Mouse (Mus musculus) heart, embryonic 16.5 days (tissue): Measurements from ENCODE around the gene Ttc16. TPM values are rescaled to one million over a fixed set of nuclear protein-coding genes. Genes with fewer than 3 reads are reported as not detected.

ENCODE experiments used
- ATAC-seq: fragments of 200-750 bp; cut with Nextera tagmentation; replicated peaks from 2 replicates; pipeline ENCODE4 v1.8.0; 2017; ENCODE audit warnings: moderate number of reproducible peaks; ENCODE audit not compliant: insufficient read depth, low FRiP score; ENCODE audit errors: extremely low read depth
- H3K27ac ChIP-seq: fragments of 300-500 bp; sonication (generic); 2 replicates; pipeline ENCODE4 v1.5.1; 2014; ENCODE audit warnings: mild to moderate bottlenecking, low read length, control low read depth, moderate library complexity
- H3K27me3 ChIP-seq: fragments of 300-500 bp; sonication (generic); 2 replicates; pipeline ENCODE4 v1.6.1; 2014; ENCODE audit warnings: low read length, mixed read lengths; ENCODE audit not compliant: control insufficient read depth, insufficient read depth
- H3K36me3 ChIP-seq: fragments of 300-500 bp; sonication (generic); 2 replicates; pipeline ENCODE4 v1.6.1; 2014; ENCODE audit not compliant: control insufficient read depth, insufficient read depth
- H3K4me1 ChIP-seq: fragments of 300-500 bp; sonication (generic); 2 replicates; pipeline ENCODE4 v1.6.1; 2014; ENCODE audit warnings: low read length, mixed read lengths; ENCODE audit not compliant: control insufficient read depth, insufficient read depth
- H3K4me2 ChIP-seq: fragments of 300-500 bp; sonication (generic); 2 replicates; pipeline ENCODE4 v1.6.1; 2014; ENCODE audit warnings: low read depth, mild to moderate bottlenecking, control low read depth, low read length
- H3K4me3 ChIP-seq: fragments of 300-500 bp; sonication (generic); 2 replicates; pipeline ENCODE4 v1.5.1; 2014; ENCODE audit warnings: mild to moderate bottlenecking, control low read depth, low read length
- H3K9ac ChIP-seq: fragments of 300-500 bp; sonication (generic); 2 replicates; pipeline ENCODE4 v1.6.1; 2014; ENCODE audit warnings: low read length, control low read depth
- H3K9me3 ChIP-seq: fragments of 300-500 bp; sonication (generic); replicated peaks from 2 replicates; pipeline ENCODE4 v1.6.1; 2016; ENCODE audit warnings: low read length; ENCODE audit not compliant: control insufficient read depth
- WGBS: fragments of 180-500 bp; shearing (Covaris S2); extraction: QIAGEN DNeasy Blood & Tissue Kit; methylation state at CpG from one replicate; pipeline ENCODE4 v1.1.7; 2014; 5-methylcytosine and 5-hydroxymethylcytosine counted together
- polyA plus RNA-seq: library from polyadenylated mRNA; unstranded; fragments of >200 nt; fragmentation: Nextera tagmentation; extraction: Ambion mirVana; gene quantifications from 2 replicates; pipeline ENCODE4 v1.2.1, GENCODE M21; 2015

Gene Ttc16
- polyA plus RNA-seq, 1 experiment from 2014 or later: 0.43 TPM

DNA sequence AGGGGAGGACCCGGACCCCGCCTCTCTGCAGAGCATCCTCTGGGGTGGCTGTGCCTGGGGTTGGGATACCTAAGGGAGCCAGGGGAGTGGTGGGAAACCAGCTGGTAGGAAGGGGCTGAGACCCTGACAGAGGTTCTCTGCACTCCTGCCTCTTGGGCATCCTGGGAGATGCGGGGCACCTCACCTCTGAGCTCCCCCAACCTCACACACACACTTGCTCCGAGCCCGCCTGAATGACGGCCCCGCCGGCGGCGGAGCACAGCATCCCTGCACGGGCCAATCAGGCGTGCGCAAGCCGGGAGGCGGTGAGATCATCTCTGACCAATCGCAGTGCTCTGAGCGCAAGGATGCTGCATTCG lies 33.3 kb downstream of the Ttc16 start:
- ATAC-seq: no peak
- no peak overlapping the region for H3K27ac ChIP-seq
- peak overlapping the region; percentile 75; the same call in 1 of the 2 replicates for H3K4me2 ChIP-seq
- H3K9ac ChIP-seq: no peak overlapping the region
- 0 out of 2 replicates have a peak, but pooled peaks cover 4% of the 10 kb centered on the region for H3K36me3 ChIP-seq
- peaks cover 11% of the 10 kb centered on the region for H3K4me1 ChIP-seq
- H3K4me3 ChIP-seq: peak overlapping the region; percentile 53
- H3K27me3 ChIP-seq: peaks cover 28% of the 10 kb centered on the region
- WGBS: 16% methylated on average over 18 of the region's 18 CpGs
- H3K9me3 ChIP-seq: no peaks in the 10 kb centered on the region

DNA sequence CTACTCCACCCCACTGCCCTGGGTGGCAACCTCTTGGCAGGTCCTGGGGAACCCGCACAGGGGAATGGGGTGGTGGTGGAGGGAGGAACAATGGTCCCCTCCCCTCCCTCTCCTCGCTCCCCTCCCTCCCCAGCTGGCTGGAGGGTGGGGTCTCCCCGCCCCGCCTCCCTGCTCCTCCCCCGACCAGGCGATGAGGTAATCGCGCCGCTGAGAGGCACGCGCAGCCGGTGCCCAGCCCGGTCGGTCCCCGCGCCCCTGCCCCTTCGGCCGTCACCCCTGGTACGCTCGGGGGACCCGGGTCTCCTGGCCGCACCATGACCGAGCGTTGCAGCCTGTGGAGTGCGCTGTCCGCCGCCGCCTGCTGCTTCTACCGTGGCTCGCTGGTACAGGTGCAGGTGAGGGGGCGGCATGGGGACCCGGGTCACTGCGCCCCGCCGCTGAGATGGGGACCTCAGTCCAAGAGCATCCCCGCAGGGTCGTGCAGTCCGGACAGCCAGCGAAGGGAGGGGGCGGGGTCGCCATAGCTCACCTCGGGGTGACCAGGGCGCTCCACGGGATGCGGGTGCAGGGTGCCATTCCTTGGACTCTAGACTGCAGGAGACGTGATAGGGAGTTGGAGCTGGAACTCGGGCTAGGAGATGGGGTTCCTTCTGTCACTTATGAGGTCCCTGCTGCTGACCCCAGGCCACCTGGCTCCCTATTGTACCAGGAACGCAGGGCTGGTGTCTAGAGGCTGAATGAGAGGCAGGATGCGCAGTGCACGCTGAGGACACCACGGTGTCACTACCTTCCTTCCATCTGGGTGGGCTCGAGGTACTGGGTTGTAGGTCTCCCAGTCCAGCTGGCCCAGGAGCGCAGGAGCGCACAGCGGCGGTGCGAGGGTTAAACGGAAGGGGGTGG lies 33.9 kb downstream of the Ttc16 start:
- Histone ChIP-seq H3K27ac (no peak overlapping the region), H3K9me3 (no peaks in the 10 kb centered on the region), H3K27me3 (peaks cover 28% of the 10 kb centered on the region), H3K4me3 (peak overlapping the region; percentile 53), H3K4me1 (peaks cover 11% of the 10 kb centered on the region), H3K9ac (peak overlapping the region; percentile 65), H3K36me3 (no peaks in the 10 kb centered on the region), H3K4me2 (peak overlapping the region; percentile 75)
- WGBS: 11% methylated on average over 44 of the region's 58 CpGs
- ATAC-seq: peak; percentile 56

DNA sequence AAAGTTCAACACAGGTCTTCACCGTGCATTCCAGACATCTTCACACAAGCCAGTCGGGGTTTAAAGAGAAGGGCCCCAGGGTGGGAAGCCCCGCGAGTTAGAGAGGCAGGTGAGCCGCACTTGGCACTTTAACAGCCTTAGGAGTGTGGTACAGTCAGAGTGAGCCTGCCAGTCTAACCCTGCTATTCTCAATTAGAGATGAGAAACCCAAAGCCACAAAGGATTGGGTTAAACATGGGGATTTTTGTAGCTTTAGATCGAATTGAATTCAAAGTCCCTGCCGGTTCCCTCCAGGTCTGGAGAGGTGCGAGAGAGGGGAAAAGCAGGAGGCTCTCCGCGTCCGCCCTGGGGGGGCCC lies 34.5 kb downstream of the Ttc16 start, which contains the start of gene 6330409D20Rik:
Gene 6330409D20Rik, minus strand, starts transcription at position 101 of the 357 bp plus-strand sequence.
- Histone ChIP-seq H3K9ac (peak within 1 kb of the TSS; percentile 65), H3K9me3 (no peaks in the 10 kb centered on the region), H3K4me1 (peaks cover 11% of the 10 kb centered on the region), H3K36me3 (no peaks in the 10 kb centered on the region), H3K4me2 (peak within 1 kb of the TSS; percentile 75), H3K27me3 (peaks cover 28% of the 10 kb centered on the region), H3K4me3 (peak within 1 kb of the TSS; percentile 53), H3K27ac (no peak within 1 kb of the TSS)
- no peak for ATAC-seq
- 19% methylated on average over 11 of the region's 11 CpGs for WGBS

DNA sequence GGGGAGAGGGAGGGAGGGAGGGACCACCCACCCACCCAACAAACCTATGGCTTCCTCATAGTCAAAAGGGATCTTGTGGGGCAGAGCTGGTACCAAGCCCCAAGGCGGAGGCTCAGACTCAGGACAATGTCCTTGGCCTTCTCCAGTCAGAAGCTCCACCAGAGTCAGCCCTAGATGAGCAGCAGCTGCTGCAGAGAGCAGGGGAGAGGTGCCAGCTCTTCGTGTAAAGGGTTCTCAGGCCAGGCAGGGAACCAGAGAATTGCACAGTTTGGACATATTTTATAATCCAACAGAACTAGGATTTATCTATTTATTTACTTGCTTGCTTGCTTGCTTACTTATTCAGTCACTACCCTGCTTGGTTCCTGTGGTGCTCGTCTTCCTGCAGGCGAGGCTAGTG lies 36.1 kb downstream of the Ttc16 start:
- H3K9me3 ChIP-seq: no peaks in the 10 kb centered on the region
- peaks cover 11% of the 10 kb centered on the region for H3K4me1 ChIP-seq
- no peak overlapping the region for H3K4me3 ChIP-seq
- H3K4me2 ChIP-seq: no peak overlapping the region
- WGBS: 69% methylated on average over 4 of the region's 4 CpGs
- H3K36me3 ChIP-seq: no peaks in the 10 kb centered on the region
- no peak for ATAC-seq
- H3K27me3 ChIP-seq: peaks cover 28% of the 10 kb centered on the region
- H3K27ac ChIP-seq: no peak overlapping the region
- no peak overlapping the region for H3K9ac ChIP-seq

DNA sequence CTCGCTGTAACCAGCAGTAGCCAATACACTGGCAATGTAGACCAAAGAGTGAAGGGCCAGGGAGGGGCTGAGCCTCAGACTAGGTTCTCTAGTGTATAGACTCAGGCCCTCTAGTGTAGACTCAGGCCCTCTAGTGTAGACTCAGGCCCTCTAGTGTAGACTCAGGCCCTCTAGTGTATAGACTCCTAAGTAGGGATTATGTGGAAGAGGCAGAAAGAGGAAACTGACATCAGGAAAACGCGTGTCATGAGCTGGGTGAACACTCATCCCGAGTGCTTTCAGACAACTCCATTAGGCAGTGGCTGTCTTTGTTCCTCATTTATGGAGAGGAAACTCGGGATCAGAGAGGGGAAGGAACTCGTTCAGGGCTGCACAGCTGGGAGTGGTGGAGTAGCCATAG lies 38.4 kb downstream of the Ttc16 start:
- H3K27me3 ChIP-seq: peaks cover 15% of the 10 kb centered on the region
- no peaks in the 10 kb centered on the region for H3K9me3 ChIP-seq
- H3K9ac ChIP-seq: no peak overlapping the region
- ATAC-seq: no peak
- H3K4me2 ChIP-seq: no peak overlapping the region
- 46% methylated on average over 6 of the region's 6 CpGs for WGBS
- 0 out of 2 replicates have a peak overlapping the region, but pooled peaks have one; percentile 19 for H3K27ac ChIP-seq
- H3K36me3 ChIP-seq: no peaks in the 10 kb centered on the region
- peaks cover 22% of the 10 kb centered on the region for H3K4me1 ChIP-seq
- no peak overlapping the region for H3K4me3 ChIP-seq

DNA sequence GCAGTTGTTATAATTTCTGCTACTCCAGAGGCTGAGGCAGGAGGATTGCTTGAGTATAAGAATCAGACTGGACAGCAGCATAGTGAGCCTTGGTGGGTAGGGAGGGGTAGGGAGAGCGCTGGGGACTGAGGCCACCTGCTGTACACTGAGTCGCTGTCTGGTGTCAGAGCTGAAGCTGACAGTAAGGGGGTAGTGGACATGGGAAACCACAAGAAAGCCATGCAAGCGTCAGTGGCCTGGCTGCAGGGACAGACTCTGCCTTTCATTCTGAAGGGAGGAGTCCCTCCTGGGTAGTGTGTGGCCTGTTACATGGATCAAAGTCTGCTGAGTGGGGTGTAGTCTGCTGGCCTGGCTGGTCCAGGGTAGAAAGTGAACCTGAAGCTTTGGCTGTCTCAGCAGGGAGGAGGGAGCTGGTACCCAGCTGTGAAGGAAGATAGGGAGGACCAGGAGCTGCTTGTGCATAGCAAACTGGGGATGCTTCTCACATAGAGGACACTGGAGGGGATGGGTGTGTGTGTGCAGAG lies 39.1 kb downstream of the Ttc16 start:
- Histone ChIP-seq H3K27me3 (peaks cover 8% of the 10 kb centered on the region), H3K4me3 (no peak overlapping the region), H3K4me2 (no peak overlapping the region), H3K9me3 (no peaks in the 10 kb centered on the region), H3K9ac (no peak overlapping the region), H3K36me3 (no peaks in the 10 kb centered on the region), H3K27ac (0 out of 2 replicates have a peak overlapping the region, but pooled peaks have one; percentile 3), H3K4me1 (peaks cover 19% of the 10 kb centered on the region)
- 38% methylated on average over 3 of the region's 3 CpGs for WGBS
- ATAC-seq: no peak

DNA sequence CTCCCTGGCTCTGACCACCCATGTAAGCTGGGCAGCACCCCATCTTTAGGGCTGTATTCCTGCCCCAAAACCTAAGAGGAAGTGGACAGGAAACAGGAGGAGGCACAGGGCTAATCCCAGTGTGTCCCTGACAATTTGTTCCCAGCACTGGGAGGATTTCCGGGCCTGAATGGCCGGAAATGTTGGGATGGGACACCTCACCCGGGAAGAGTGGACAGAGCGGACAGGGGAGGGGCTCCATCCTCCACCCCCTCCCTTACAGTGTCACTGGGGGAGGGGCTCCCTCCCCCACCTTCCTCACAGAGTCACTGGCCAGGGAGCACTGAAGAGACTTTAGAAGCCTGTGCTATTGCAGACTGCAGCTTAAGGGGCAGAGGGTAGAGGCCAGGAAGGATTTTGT lies 40.5 kb downstream of the Ttc16 start:
- Histone ChIP-seq H3K9ac (no peak overlapping the region), H3K4me2 (peak overlapping the region; percentile 27; the same call in 1 of the 2 replicates), H3K27me3 (no peaks in the 10 kb centered on the region), H3K9me3 (no peaks in the 10 kb centered on the region), H3K36me3 (no peaks in the 10 kb centered on the region), H3K4me3 (no peak overlapping the region), H3K4me1 (peaks cover 17% of the 10 kb centered on the region), H3K27ac (peak overlapping the region; percentile 84)
- ATAC-seq: peak; percentile 64
- 59% methylated on average over 4 of the region's 4 CpGs for WGBS

DNA sequence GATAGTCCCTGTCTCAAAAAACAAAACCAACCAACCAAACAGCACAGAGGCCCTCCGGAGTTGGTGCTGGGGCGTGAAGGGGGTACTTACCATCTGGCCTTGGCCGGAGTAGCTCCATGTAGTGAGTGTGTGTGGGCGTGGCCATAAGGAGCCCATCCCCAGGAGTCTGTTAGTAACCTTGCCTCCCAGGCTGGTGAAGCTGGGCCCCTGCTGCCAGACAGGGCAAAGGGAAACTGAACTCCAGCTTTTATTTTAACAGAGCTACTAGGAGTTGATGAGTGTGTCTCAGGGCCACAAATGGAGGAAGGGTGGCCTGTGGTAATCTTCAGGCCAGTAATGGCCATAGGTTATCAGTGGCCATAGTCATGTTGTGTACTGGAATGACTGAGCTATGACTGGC lies 41.0 kb downstream of the Ttc16 start:
- Histone ChIP-seq H3K4me1 (peaks cover 17% of the 10 kb centered on the region), H3K4me2 (no peak overlapping the region), H3K36me3 (no peaks in the 10 kb centered on the region), H3K9ac (no peak overlapping the region), H3K9me3 (no peaks in the 10 kb centered on the region), H3K27ac (peak overlapping the region; percentile 84), H3K27me3 (no peaks in the 10 kb centered on the region), H3K4me3 (no peak overlapping the region)
- 39% methylated on average over 4 of the region's 4 CpGs for WGBS
- peak; percentile 10; the same call in 1 of the 2 replicates for ATAC-seq

DNA sequence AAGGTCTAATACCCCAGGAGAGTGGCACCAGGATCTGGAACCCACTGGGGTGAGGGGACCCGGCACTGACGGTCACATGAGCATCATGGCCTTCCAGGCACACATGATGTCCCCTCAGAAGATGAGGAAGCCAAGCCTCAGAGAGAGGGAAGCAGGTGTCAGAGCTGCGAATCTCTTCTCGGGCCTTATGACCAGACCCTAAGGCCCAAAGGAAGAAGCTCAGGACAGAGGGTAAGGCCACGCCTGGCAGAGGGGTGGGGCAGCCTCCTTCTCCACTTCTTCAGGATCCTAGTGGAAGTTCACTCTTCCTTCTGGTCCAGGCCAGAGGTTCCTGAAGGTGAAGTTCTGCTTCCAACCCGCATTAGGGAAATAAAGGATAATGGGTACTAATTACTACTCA lies 42.7 kb downstream of the Ttc16 start:
- H3K27ac ChIP-seq: peak overlapping the region; percentile 86
- H3K9ac ChIP-seq: no peak overlapping the region
- H3K4me2 ChIP-seq: peak overlapping the region; percentile 15; the same call in 1 of the 2 replicates
- WGBS: 69% methylated on average over 6 of the region's 6 CpGs
- no peak overlapping the region for H3K4me3 ChIP-seq
- no peaks in the 10 kb centered on the region for H3K27me3 ChIP-seq
- H3K4me1 ChIP-seq: peaks cover 17% of the 10 kb centered on the region
- no peaks in the 10 kb centered on the region for H3K9me3 ChIP-seq
- ATAC-seq: no peak
- no peaks in the 10 kb centered on the region for H3K36me3 ChIP-seq
